Mouse (Mus musculus) liver, embryonic 16.5 days (tissue): Measurements from ENCODE around the gene Plac1. TPM values are rescaled to one million over a fixed set of nuclear protein-coding genes. Genes with fewer than 3 reads are reported as not detected.

Experiments used
- ATAC-seq: fragments of 200-750 bp; cut with Nextera tagmentation; 2 replicates; pipeline ENCODE4 v1.8.0; 2017; ENCODE audit warnings: low read depth, mild to moderate bottlenecking, moderate number of reproducible peaks, moderate library complexity
- H3K27ac ChIP-seq: fragments of 300-500 bp; sonication (generic); 2 replicates; pipeline ENCODE4 v1.5.1; 2014; ENCODE audit warnings: mild to moderate bottlenecking, low read length
- H3K27me3 ChIP-seq: fragments of 300-500 bp; sonication (generic); 2 replicates; pipeline ENCODE4 v1.6.1; 2014; ENCODE audit warnings: low read depth, low read length, mixed read lengths; ENCODE audit not compliant: control insufficient read depth, insufficient read depth
- H3K36me3 ChIP-seq: fragments of 300-500 bp; sonication (generic); 2 replicates; pipeline ENCODE4 v1.6.1; 2014; ENCODE audit warnings: mild to moderate bottlenecking; ENCODE audit not compliant: control insufficient read depth, insufficient read depth
- H3K4me1 ChIP-seq: fragments of 300-500 bp; sonication (generic); 2 replicates; pipeline ENCODE4 v1.6.1; 2014; ENCODE audit warnings: low read depth, low read length, mixed read lengths; ENCODE audit not compliant: control insufficient read depth
- H3K4me2 ChIP-seq: fragments of 300-500 bp; sonication (generic); 2 replicates; pipeline ENCODE4 v1.6.1; 2014; ENCODE audit warnings: low read depth, low read length, mixed read lengths
- H3K4me3 ChIP-seq: fragments of 300-500 bp; sonication (generic); 2 replicates; pipeline ENCODE4 v1.5.1; 2014; ENCODE audit warnings: low read depth, mild to moderate bottlenecking, low read length
- H3K9ac ChIP-seq: fragments of 300-500 bp; sonication (generic); 2 replicates; pipeline ENCODE4 v1.6.1; 2014; ENCODE audit warnings: low read depth, low read length
- H3K9me3 ChIP-seq: fragments of 300-500 bp; sonication (generic); replicated peaks from 2 replicates; pipeline ENCODE4 v1.6.1; 2016; ENCODE audit warnings: low read length; ENCODE audit not compliant: control insufficient read depth
- WGBS: fragments of 180-500 bp; shearing (Covaris S2); extraction: QIAGEN DNeasy Blood & Tissue Kit; methylation state at CpG from one replicate; pipeline ENCODE4 v1.1.7; 2014; ENCODE audit not compliant: insufficient replicate concordance; 5-methylcytosine and 5-hydroxymethylcytosine counted together
- polyA plus RNA-seq: library from polyadenylated mRNA; unstranded; fragments of >200 nt; fragmentation: Nextera tagmentation; extraction: Ambion mirVana; gene quantifications from 2 replicates; pipeline ENCODE4 v1.2.1, GENCODE M21; 2015

Gene Plac1
- polyA plus RNA-seq, 1 experiment from 2014 or later = 0.85 TPM

DNA sequence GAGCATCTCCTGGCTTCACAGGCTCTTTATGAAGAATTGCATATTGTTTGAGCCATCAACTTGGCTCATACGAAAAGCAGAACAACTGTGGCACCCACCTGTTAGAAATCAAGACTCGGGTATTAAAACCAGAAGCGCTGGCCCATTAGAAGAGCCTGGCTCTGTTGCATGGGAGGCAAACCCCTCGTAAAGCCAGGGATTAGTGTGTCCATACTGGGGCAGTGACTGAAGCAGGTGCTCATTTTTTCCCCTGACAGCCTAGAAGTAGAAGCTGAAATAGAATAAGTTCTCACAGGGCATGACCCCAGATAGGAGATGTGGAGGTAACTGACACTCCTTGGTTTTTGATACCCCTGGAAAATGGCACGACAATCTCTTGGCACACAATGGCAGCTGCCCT is 154.4 kb downstream of the Plac1 start:
- H3K27me3 ChIP-seq = no peaks in the 10 kb centered on the region; the same call in 1 of the 2 replicates
- H3K4me1 ChIP-seq = peaks cover 7% of the 10 kb centered on the region
- H3K36me3 ChIP-seq = no peaks in the 10 kb centered on the region
- WGBS = 63% methylated on average over 5 of the region's 5 CpGs
- H3K9me3 ChIP-seq = no peaks in the 10 kb centered on the region
- ATAC-seq = no peak
- no peak overlapping the region for H3K27ac ChIP-seq
- no peak overlapping the region for H3K4me3 ChIP-seq
- H3K9ac ChIP-seq = no peak overlapping the region
- no peak overlapping the region for H3K4me2 ChIP-seq

DNA sequence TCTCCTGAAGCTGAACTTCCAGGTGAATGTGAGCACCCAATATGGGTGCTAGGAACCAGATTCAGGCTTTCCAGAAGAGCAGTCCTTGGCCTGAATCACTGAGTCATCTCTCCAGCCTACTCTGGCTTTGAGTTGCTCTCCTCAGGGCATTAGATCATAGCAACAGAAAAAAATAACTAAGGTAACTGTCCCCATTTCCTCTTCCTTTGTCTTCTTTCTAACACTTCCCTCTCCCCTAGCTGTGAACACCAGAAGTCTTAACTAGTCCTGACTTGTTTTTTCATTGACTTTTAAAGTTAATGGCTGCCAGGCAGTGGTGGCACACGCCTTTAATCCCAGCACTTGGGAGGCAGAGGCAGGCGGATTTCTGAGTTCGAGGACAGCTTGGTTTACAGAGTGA is 175.5 kb downstream of the Plac1 start:
- Histone ChIP-seq H3K4me3 (no peak overlapping the region), H3K9me3 (no peaks in the 10 kb centered on the region), H3K4me2 (no peak overlapping the region), H3K4me1 (no peaks in the 10 kb centered on the region), H3K36me3 (no peaks in the 10 kb centered on the region), H3K27ac (no peak overlapping the region), H3K27me3 (peaks cover 11% of the 10 kb centered on the region), H3K9ac (no peak overlapping the region)
- whole genome bisulfite sequencing = 64% methylated on average over 3 of the region's 3 CpGs
- no peak for ATAC-seq

DNA sequence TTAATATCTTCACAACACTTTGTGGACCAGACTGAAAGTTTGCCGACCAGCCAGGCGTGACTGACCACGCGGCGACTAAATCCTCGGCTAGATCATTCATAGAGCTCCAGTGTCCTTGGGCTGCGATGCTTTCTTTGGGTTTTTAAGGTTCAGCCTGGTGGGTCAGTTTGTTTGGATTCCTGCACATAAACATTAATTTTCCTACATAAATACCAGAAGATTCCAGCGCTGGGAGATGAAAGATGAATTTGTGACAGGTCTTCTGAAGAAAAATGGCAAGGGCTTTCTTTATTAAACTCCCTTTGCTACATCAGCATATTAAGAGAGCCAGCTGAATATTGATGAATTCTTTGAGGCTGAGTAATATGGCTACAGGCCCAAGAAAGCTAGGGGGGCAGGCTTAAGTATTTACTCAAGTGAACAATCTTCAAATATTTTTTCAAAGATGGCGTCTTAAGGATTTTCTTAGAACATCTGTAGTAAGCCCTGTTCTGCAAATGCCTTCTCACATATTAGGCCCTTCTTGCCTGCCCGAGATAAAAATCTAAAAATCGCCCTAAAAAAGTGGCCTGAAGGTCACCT is 180.4 kb downstream of the Plac1 start:
- Histone ChIP-seq H3K27me3 (peaks cover 28% of the 10 kb centered on the region), H3K9ac (no peak overlapping the region), H3K9me3 (no peaks in the 10 kb centered on the region), H3K4me3 (no peak overlapping the region), H3K4me2 (no peak overlapping the region), H3K36me3 (no peaks in the 10 kb centered on the region), H3K27ac (no peak overlapping the region), H3K4me1 (no peaks in the 10 kb centered on the region; the same call in 1 of the 2 replicates)
- WGBS = 34% methylated on average over 11 of the region's 11 CpGs
- no peak for ATAC-seq

DNA sequence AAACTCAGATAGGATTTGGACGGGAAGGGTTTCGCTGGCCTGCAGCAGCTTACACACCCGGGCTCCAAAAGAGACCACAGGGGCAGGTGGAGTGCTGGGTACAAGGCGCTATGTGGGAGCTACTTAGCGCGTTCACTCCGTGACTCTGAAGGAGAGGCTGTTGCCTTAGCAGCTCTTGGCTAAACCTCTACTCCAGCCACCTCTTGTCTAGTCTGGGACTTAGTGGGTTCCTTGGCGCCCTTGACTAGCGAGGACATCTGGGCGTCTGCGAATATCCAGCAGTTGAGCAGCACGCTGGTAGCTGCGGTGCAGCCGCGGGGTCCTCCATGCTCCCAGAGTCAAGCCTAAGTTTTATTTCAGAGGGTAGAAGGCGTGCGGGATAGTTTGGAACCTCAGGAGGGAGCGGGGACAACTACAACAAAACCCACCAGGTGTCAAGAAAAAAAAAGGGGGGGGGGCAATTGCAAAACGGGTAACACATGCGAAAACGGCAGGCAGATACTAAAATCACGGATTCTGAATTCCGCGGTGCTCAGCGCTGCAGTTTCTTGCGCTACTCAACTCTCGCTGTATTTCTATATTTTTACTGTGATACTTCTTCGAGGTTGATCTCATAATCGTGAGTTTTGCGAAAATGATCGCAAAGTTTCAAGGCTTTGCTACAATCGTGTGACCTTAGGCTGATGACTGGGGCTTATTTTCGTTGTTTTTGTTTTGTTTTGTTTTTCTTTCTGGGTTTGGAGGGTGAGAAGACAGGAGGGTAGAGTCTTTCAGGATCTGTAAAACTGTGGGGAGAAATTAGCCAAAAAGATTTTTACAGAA is 181.2 kb downstream of the Plac1 start:
- H3K9ac ChIP-seq = no peak overlapping the region
- H3K27ac ChIP-seq = no peak overlapping the region
- H3K9me3 ChIP-seq = no peaks in the 10 kb centered on the region
- 13% methylated on average over 33 of the region's 33 CpGs for WGBS
- H3K27me3 ChIP-seq = peaks cover 28% of the 10 kb centered on the region
- H3K4me1 ChIP-seq = no peaks in the 10 kb centered on the region; the same call in 1 of the 2 replicates
- no peaks in the 10 kb centered on the region for H3K36me3 ChIP-seq
- no peak for ATAC-seq
- H3K4me3 ChIP-seq = peak overlapping the region; percentile 21; the same call in 1 of the 2 replicates
- peak overlapping the region; percentile 43 for H3K4me2 ChIP-seq

GRCm38 (mm10) chrX:53057760-53058090 is 182.2 kb downstream of the Plac1 start:
- H3K36me3 ChIP-seq = no peaks in the 10 kb centered on the region
- H3K4me3 ChIP-seq = peak overlapping the region; percentile 67
- no peak overlapping the region for H3K27ac ChIP-seq
- no peaks in the 10 kb centered on the region for H3K9me3 ChIP-seq
- peak overlapping the region; percentile 83 for H3K4me2 ChIP-seq
- H3K4me1 ChIP-seq = no peaks in the 10 kb centered on the region; the same call in 1 of the 2 replicates
- no peak overlapping the region for H3K9ac ChIP-seq
- no peak for ATAC-seq
- 34% methylated on average over 6 of the region's 6 CpGs for WGBS
- peaks cover 28% of the 10 kb centered on the region for H3K27me3 ChIP-seq

DNA sequence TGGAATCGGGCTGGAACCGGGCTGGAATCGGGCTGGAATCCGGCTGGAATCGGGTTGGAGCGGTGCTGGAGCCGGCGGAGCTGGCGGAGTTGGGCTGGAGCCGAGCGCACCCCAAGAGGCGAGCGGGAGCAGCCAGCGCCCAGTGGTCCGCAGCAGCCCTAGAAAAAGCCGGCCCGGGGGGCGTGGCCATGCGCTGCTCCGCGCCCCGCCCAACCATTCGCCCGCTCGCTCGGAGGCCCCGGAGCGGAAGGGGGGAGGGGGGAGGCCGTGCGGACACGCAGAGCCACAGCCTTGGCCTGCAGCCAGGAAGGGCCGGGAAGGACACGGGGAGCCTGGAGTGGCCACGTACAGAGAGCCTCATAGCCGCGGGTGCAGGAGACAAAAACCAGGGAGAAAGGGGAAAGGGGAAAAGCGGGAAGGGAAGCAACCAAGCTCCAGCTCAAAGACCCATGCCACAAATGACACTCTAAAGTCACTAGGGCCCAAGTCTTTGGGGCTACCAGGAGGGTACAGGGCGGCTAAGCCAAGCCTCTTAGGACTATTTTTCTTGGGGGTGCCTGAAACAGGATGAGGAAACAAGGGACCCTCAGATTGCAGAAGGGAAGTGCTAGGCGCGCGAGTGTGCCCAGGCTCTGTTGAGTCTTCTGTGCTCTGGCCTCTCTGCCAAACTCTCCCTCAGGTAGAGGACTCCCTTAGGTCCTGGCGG is 182.7 kb downstream of the Plac1 start:
- peak; percentile 89 for ATAC-seq
- H3K9me3 ChIP-seq = no peaks in the 10 kb centered on the region
- no peaks in the 10 kb centered on the region for H3K36me3 ChIP-seq
- peak overlapping the region; percentile 83 for H3K4me2 ChIP-seq
- WGBS = 16% methylated on average over 29 of the region's 42 CpGs
- peak overlapping the region; percentile 67 for H3K4me3 ChIP-seq
- H3K4me1 ChIP-seq = no peaks in the 10 kb centered on the region; the same call in 1 of the 2 replicates
- peak overlapping the region; percentile 77 for H3K27ac ChIP-seq
- peak overlapping the region; percentile 67 for H3K9ac ChIP-seq
- H3K27me3 ChIP-seq = peaks cover 28% of the 10 kb centered on the region

DNA sequence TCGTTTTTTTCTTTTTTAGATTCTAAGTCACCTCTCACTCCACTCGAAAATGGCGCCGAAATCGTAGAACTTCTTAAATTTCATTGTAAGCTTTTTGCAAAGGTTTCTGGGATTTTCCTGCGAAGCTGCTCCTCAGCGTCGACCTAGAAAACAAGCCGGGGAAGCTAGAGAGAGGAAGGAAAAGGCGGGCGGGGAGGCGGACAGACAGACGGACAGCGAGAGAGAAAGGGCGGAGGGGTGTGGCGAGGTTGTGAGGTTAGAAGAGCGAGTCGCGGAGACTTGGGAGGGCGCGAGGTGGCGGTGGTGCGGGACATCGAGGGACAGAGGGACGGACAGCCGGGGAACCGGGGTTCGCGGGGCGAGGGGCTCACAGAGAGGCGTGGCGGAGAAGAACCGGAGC is 183.3 kb downstream of the Plac1 start:
- ATAC-seq = peak; percentile 52
- peak overlapping the region; percentile 83 for H3K4me2 ChIP-seq
- H3K36me3 ChIP-seq = no peaks in the 10 kb centered on the region
- 19% methylated on average over 31 of the region's 33 CpGs for WGBS
- no peaks in the 10 kb centered on the region for H3K9me3 ChIP-seq
- H3K4me1 ChIP-seq = no peaks in the 10 kb centered on the region; the same call in 1 of the 2 replicates
- H3K27ac ChIP-seq = peak overlapping the region; percentile 77
- H3K4me3 ChIP-seq = peak overlapping the region; percentile 67
- peak overlapping the region; percentile 67 for H3K9ac ChIP-seq
- peaks cover 28% of the 10 kb centered on the region for H3K27me3 ChIP-seq

DNA sequence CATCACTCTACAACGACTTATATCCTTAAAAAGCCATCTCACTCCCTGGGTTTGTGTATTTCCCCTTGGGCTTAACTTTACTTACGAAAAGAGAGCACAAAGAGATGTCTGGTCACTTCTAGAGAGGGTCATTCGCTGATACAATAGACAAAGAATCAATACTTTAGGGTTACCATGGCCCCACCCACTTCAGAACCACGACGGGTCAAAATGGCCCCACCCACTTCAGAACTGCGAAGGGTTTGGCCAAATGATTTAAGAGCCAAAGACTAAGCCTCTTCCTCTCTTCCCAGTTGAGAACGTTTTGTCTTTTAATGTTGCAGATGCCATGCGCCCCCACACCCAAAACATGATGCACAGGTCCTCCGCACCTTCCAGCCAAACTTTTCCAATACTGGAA is 184.1 kb downstream of the Plac1 start:
- Histone ChIP-seq H3K4me2 (peak overlapping the region; percentile 83), H3K9ac (peak overlapping the region; percentile 67; the same call in 1 of the 2 replicates), H3K27me3 (peaks cover 24% of the 10 kb centered on the region), H3K9me3 (no peaks in the 10 kb centered on the region), H3K4me3 (peak overlapping the region; percentile 67), H3K27ac (no peak overlapping the region), H3K4me1 (no peaks in the 10 kb centered on the region; the same call in 1 of the 2 replicates), H3K36me3 (no peaks in the 10 kb centered on the region)
- ATAC-seq = no peak
- 13% methylated on average over 9 of the region's 9 CpGs for WGBS
